Mouse (Mus musculus) intestine, embryonic 14.5 days (tissue): ENCODE results near the gene Rhoh. TPM values are rescaled to one million over a fixed set of nuclear protein-coding genes. Genes with fewer than 3 reads are reported as not detected.

Experiments
- ATAC-seq: fragments of 200-750 bp; cut with Nextera tagmentation; replicated peaks from 2 replicates; pipeline ENCODE4 v1.8.0; 2017; ENCODE audit warnings: low read depth, moderate number of reproducible peaks, moderate TSS enrichment, moderate library complexity; ENCODE audit not compliant: low FRiP score, low TSS enrichment
- DNase-seq: peaks from one replicate; pipeline ENCODE4 v3.0.0-alpha.2; 2018; ENCODE audit warnings: low spot score
- H3K27ac ChIP-seq: fragments of 300-500 bp; sonication (generic); 2 replicates; pipeline ENCODE4 v1.5.1; 2014; ENCODE audit warnings: low read depth, mild to moderate bottlenecking, control low read depth
- H3K27me3 ChIP-seq: fragments of 300-500 bp; sonication (generic); replicated peaks from 2 replicates; pipeline ENCODE4 v1.6.1; 2014; ENCODE audit warnings: low read length, control low read depth; ENCODE audit not compliant: control insufficient read depth, insufficient read depth
- H3K36me3 ChIP-seq: fragments of 300-500 bp; sonication (generic); 2 replicates; pipeline ENCODE4 v1.6.1; 2014; ENCODE audit warnings: low read length, control low read depth; ENCODE audit not compliant: control insufficient read depth, insufficient read depth
- H3K4me1 ChIP-seq: fragments of 300-500 bp; sonication (generic); replicated peaks from 2 replicates; pipeline ENCODE4 v1.6.1; 2014; ENCODE audit warnings: low read length, control low read depth, mixed read lengths; ENCODE audit not compliant: control insufficient read depth, insufficient read depth
- H3K4me2 ChIP-seq: fragments of 300-500 bp; sonication (generic); 2 replicates; pipeline ENCODE4 v1.6.1; 2014; ENCODE audit warnings: low read length
- H3K4me3 ChIP-seq: fragments of 300-500 bp; sonication (generic); 2 replicates; pipeline ENCODE4 v1.5.1; 2014; ENCODE audit warnings: low read depth, low read length, control low read depth, mixed read lengths
- H3K9ac ChIP-seq: fragments of 300-500 bp; sonication (generic); 2 replicates; pipeline ENCODE4 v1.6.1; 2014; ENCODE audit warnings: mild to moderate bottlenecking, low read length
- H3K9me3 ChIP-seq: fragments of 300-500 bp; sonication (generic); 2 replicates; pipeline ENCODE4 v1.6.1; 2016; ENCODE audit warnings: low read length, control low read depth; ENCODE audit not compliant: control insufficient read depth
- WGBS: fragments of 180-500 bp; shearing (Covaris S2); extraction: QIAGEN DNeasy Blood & Tissue Kit; methylation state at CpG from one replicate; pipeline ENCODE4 v1.1.7; 2014; 5-methylcytosine and 5-hydroxymethylcytosine counted together
- polyA plus RNA-seq: library from polyadenylated mRNA; unstranded; fragments of >200 nt; fragmentation: Nextera tagmentation; extraction: Ambion mirVana; gene quantifications from 2 replicates; pipeline ENCODE4 v1.2.1, GENCODE M21; 2014

The Rhoh gene
- polyA plus RNA-seq, 1 experiment from 2014 or later: 0.77 TPM

GRCm38 (mm10) chr5:65934783-65935182 is 73.8 kb downstream of the Rhoh start, which contains the start of gene Chrna9:
Gene Chrna9, plus strand, starts transcription at chr5:65934921.
- Histone ChIP-seq H3K27ac (no peak within 1 kb of the TSS), H3K4me3 (no peak within 1 kb of the TSS), H3K9ac (no peak within 1 kb of the TSS), H3K9me3 (no peaks in the 10 kb centered on the region), H3K27me3 (no peaks in the 10 kb centered on the region), H3K36me3 (no peaks in the 10 kb centered on the region), H3K4me2 (no peak within 1 kb of the TSS), H3K4me1 (no peaks in the 10 kb centered on the region)
- 82% methylated on average over 5 of the region's 5 CpGs for WGBS
- no peak for DNase-seq
- ATAC-seq: no peak

GRCm38 (mm10) chr5:65937011-65937726 is 76.2 kb downstream of the Rhoh start:
- DNase-seq: no peak
- Histone ChIP-seq H3K4me2 (no peak overlapping the region), H3K27ac (no peak overlapping the region), H3K9me3 (no peaks in the 10 kb centered on the region), H3K4me3 (no peak overlapping the region), H3K4me1 (no peaks in the 10 kb centered on the region), H3K36me3 (no peaks in the 10 kb centered on the region), H3K27me3 (no peaks in the 10 kb centered on the region), H3K9ac (no peak overlapping the region)
- 66% methylated on average over 11 of the region's 11 CpGs for WGBS
- ATAC-seq: no peak

GRCm38 (mm10) chr5:65937998-65938715 is 77.1 kb downstream of the Rhoh start:
- Histone ChIP-seq H3K4me2 (no peak overlapping the region), H3K9ac (no peak overlapping the region), H3K4me3 (no peak overlapping the region), H3K27me3 (no peaks in the 10 kb centered on the region), H3K9me3 (no peaks in the 10 kb centered on the region), H3K4me1 (no peaks in the 10 kb centered on the region), H3K27ac (no peak overlapping the region), H3K36me3 (no peaks in the 10 kb centered on the region)
- 47% methylated on average over 9 of the region's 9 CpGs for WGBS
- peak; percentile 90 for DNase-seq
- peak; percentile 89 for ATAC-seq

GRCm38 (mm10) chr5:65941145-65941544 is 80.1 kb downstream of the Rhoh start:
- H3K36me3 ChIP-seq: no peaks in the 10 kb centered on the region
- no peak overlapping the region for H3K4me3 ChIP-seq
- ATAC-seq (no peak), DNase-seq (no peak)
- no peak overlapping the region for H3K4me2 ChIP-seq
- H3K27me3 ChIP-seq: no peaks in the 10 kb centered on the region
- H3K9ac ChIP-seq: no peak overlapping the region
- 60% methylated on average over 4 of the region's 4 CpGs for WGBS
- no peak overlapping the region for H3K27ac ChIP-seq
- no peaks in the 10 kb centered on the region for H3K4me1 ChIP-seq
- 0 out of 2 replicates have a peak, but pooled peaks cover 2% of the 10 kb centered on the region for H3K9me3 ChIP-seq

Other genes starting within 250 kb of the Rhoh start
- gene Pds5a, start 162.9 kb upstream of the Rhoh start, polyA plus RNA-seq: 88.7 and 91.9 TPM in 2 replicates
- gene N4bp2, start 97.7 kb upstream of the Rhoh start, polyA plus RNA-seq: 41.0 and 43.4 TPM in 2 replicates
- gene Chrna9, start 73.7 kb downstream of the Rhoh start, polyA plus RNA-seq: not detected in 2 replicates
- gene 9130230L23Rik, start 143.1 kb downstream of the Rhoh start, polyA plus RNA-seq: 1.4 and 1.9 TPM in 2 replicates